Mouse (Mus musculus): ENCODE data around the gene Lrrc20. TPM values are rescaled to one million over a fixed set of nuclear protein-coding genes. Genes with fewer than 3 reads are reported as not detected.

The Lrrc20 gene
- 10.3 and 15.8 TPM in 2 replicates for polyA plus RNA-seq (2012)

DNA sequence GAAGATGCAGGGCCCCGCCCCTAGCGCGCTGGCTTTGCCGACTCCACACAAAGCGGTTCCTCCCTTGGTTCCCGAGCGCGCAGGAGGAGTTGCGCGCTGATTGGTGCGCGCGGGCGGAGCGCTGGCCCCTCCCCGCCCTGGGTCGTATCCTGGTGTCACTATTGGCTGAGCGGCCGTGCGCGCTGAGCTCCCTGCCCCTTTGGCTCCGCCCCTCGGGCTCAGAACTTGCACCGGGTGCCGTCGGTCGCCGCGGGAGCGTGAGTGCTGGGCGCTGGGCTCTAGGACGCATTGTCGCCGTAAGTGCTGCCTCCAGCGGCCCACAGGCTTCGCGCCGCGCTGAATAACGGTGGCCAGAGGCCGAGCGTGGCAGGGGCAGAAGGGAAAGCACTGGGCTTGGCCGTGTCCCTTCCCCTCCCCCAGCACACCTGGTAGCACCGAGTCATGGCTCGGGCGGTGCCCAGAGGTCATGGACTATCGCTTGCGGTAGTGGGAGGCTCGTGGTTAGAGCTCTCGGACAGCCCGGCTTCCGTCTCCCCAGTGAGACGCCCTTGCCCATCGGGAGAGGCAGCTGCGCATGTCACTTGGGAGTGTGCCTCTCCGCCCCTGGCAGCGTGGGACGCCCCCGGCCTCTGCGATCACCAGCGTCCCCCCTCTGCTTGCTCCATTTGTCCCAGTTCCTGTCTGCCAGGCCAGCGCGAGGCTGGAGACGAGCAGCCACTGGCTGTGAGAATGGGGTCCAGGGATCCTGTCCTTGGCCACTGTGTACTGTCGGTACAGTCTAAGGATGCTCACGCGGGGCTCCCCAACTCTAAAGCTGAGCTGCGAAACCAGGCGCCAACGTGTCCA is at the start of gene Lrrc20:
TSS of gene Lrrc20 (plus strand) at position 208 of the 846 bp plus-strand sequence.
- TF ChIP-seq GATA1 (IDR thresholded peaks at IDR 0.05; ENCODE audit: low read length), result no peak

DNA sequence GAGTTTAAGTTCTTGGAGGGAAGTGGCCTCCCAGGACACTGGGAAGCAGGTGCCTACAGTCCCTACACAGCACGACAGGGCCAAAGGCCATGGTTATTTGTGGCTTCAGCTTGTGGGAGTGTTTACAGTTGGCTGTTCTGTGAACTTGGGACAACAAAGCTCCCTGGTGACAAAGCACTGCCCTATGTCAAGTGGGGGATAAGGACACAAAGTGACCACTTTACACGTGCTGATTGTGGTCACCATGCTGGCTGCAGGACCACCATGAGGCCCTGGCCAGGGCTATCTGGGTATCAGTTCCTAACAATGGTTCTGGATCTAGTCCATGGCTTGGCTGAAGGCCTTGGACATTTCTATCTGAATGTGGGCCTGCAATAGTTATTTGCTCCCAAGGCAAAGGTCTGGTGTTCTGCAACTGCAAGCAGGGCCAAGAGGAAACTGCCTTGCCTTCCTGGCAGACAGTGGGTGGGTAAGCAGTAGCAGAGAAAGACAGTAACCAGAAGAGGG is 49.3 kb upstream of the Lrrc20 start:
- no peak for TF ChIP-seq GATA1 (IDR thresholded peaks at IDR 0.05; ENCODE audit: low read length)

DNA sequence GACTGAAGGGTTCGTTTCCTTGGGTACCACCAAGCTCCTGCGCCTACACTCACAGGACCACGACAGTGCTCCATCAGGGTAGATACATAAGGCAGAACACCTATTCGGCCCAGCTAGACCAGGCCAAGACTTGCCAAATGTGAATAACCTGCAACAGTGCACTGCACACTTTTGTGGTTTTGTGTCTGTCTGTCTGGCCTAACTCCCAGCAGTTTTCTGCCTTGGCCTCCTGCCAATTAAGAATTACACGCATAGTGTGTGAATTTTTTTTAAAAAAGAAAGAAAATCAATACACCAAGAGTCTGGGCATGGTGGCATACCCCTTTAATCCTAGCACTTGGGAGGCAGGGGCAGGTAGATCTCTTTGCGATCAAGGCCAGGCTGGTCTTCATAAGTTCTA is 47.6 kb upstream of the Lrrc20 start:
- no peak for TF ChIP-seq GATA1 (IDR thresholded peaks at IDR 0.05; ENCODE audit: low read length)

DNA sequence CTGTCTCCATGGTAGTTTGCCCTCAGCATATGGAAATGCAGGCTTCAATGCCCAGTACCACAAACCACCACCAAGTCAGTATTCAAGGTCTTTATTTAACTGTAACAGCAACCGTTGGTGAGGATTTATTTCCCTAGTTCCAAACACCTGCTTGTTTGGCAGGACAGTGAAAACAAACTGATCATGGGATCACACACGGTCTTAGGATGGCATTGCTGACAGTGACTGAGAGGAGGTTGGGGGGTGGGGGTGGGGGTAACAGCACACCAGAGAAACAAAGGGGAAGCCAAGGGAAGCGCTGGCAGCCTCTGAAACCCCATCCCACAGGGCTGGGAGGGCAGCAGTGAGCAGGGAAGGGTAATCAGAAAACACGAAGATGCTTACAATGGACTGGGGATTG is 47.2 kb upstream of the Lrrc20 start:
- TF ChIP-seq GATA1 (IDR thresholded peaks at IDR 0.05; ENCODE audit: low read length), result no peak

DNA sequence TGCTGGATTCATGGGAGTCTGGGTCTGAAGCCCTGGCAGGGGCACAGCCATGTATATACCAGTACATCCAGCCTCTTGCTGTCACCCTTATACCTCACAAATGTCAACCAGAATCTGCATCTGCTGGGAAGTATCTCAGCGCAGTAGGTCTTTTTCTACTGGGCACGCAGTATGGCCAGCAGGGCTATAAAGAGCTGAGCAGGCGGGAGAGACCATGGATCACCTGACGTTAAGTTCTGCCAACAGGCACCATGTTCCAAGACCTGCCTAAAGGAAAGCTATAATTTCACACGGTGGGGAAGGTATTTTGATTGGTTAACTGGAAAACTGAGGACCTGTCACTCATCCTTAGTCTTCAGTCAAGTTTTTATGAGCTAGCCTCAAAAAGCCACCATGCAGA is 46.6 kb upstream of the Lrrc20 start:
- no peak for TF ChIP-seq GATA1 (IDR thresholded peaks at IDR 0.05; ENCODE audit: low read length)

DNA sequence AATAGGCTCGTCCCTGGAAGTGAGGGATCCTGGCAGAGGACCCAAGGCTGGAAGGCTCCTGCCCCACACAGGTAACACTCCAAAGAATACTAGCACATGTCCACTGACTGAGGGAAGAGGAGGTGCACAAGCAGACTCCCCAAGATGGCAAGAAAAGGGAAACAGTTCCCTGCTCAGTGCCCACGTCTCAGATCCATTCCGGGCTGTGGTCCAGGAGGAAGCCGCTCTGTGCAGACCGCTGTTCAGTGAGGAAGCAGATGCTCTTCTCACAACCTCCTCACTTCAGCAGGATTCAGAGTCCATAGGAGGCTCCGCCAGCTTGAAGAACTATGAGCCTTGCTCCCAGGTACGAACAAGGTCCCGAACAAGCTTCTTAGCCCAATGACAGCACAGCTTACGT is 44.2 kb upstream of the Lrrc20 start:
- no peak for TF ChIP-seq GATA1 (IDR thresholded peaks at IDR 0.05; ENCODE audit: low read length)

DNA sequence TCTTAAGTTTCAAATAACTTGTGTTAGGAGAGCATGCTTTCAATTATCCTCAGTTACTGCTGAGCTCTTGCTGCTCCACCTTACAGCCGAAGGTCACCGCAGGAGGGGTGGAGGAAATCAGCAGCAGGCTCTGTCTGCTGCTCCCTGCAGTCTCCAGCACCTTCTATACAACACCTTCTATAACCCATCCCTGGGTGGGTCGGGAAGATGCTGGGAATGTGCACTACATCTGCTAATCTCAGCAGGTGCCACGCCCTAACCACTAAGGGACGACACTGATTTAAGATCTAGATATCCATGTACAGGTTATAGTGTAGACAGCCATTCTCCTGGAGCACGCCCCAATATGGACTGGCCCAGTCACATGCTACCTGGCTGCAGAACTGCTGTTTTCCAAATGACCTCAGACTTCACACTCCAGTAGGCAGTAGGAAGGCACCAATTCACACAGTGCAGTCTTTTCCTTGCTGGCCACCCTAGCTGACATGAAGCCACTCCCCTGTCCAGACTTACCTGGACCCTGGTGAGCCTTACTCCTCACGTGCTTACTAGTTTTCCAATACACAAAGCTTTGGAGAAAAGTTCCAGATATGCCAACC is 35.3 kb upstream of the Lrrc20 start:
- TF ChIP-seq GATA1 (IDR thresholded peaks at IDR 0.05; ENCODE audit: low read length), result no peak

DNA sequence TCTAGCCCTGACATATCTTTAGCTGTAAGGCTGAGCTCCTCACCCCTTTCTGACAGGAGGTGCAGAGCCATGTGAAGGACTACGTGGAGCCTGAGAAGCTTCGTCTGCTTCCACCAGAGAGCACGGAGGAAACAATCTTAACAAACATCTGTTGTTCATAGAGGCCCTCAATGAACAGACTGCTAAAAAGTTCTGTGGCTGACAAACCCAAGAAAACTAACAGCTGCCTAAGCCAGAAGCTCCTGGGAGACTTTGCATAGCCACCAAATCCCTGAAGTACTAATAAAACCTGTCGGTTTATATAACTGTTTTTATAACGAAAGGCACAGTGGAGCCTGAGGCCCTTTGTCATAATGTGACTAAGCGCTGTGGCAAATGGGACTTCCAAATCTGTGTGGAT is 32.1 kb upstream of the Lrrc20 start:
- no peak for TF ChIP-seq GATA1 (IDR thresholded peaks at IDR 0.05; ENCODE audit: low read length)

DNA sequence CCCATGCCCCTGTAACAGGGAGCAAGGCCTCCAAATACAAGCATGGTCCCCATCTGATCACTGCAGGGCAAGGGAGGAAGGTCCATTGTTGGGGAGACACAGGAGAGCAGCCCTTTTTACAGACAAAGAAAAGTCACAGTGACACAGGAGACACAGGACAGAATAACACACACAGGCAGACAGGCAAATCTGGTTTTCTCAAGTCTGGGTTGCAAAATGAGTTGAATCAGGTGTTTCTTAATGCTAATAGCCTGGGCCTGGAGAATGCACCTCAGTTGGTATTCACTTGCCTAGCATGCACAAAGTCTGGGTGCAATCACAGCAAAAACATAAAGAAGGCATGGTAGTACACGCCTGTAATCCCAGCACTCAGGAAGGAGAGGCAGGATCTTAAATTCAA is 31.7 kb upstream of the Lrrc20 start:
- no peak for TF ChIP-seq GATA1 (IDR thresholded peaks at IDR 0.05; ENCODE audit: low read length)

DNA sequence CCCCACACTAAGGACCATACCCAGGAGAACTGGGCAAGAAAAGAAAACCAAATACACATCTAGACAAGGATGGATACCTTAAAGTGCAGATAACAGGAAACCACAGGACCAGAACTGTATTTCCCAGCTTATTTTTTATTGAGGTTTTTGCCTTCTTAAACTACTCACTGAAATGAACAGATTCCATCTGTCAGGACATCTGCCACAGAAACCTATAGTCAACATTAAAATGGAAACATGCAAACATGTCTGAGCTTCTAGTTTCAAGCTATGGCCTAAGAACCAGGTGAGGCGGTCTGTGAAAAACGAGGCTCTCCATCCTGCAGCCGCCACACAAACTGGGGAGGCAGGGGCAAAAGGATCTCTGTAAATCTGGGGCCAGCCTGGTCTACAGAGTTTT is 30.6 kb upstream of the Lrrc20 start:
- no peak for TF ChIP-seq GATA1 (IDR thresholded peaks at IDR 0.05; ENCODE audit: low read length)

DNA sequence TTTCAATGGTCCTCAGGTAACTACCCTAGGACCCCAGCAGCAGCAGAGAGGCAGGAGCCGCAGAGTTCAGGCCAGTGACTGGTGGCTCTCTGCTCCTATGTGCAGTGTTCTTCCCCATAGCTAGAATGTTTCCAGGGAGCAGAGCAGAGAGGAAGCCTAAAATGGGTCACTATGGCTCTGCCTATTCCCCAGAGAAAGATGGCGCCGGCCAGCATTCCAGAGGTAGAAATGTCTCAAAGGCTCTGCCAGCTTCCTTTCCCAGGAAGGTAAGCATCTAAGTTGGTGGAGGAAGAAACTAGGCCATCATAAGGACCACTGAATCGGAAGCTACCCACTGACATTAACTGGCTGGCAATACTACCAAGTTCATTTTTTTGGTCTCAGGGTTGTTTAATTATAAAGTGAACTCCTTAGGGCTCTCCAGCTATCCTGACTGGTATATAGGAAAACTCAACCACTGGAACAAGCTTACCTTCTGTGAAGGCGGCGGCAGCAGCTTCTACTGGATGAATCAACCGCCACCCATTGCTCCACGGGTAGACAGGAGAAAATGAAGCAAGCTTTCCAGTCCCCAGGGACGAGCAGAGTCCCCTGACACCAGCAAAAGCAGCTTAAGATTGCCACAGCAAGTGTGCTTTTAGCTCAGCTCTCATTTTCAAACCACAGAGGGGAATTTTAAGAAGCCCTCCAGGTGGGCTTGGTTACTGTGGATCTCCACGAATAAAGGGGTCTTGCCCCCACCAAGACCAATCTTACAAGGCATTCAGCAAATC is 27.8 kb upstream of the Lrrc20 start:
- no peak for TF ChIP-seq GATA1 (IDR thresholded peaks at IDR 0.05; ENCODE audit: low read length)

DNA sequence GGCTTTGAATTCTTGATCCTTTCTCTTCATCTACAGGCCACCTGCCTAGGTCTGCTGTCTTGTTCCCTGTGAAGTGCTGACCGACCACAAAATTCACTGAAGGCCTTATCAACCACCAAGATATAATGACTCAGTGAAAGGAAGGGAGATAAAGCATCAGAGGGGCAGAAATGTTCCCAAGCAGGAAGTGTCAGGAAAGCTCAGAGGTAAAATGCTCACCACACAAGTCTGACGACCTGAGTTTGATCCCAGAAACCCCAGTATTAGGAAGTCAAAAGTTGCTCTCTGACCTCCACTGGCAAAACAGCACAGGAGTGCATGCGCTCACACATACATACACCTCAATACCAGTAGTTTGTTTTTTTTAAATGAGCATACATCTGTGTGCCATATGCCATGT is 26.8 kb upstream of the Lrrc20 start:
- no peak for TF ChIP-seq GATA1 (IDR thresholded peaks at IDR 0.05; ENCODE audit: low read length)

DNA sequence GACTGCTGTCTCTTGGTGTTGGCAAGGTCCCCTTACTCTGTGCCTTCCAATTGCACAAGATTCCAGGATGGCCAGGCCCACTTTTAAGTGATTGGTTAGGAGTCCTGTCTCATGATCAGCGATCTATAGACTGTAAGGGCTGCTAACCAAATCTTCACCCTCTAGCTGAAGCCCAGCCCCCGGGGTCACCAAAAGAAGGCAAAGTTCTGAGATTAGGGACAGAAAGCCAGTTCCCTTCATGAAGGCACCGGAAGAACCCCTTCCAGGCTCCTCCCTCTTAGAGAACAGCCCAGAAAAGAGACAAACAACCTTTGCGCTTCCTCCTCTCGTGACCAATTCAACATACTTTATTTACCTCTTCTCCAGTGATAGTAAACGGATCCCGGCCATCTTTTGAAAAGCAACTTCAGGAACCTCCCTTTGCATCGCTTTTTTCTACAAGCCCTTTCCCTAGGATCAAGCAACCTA is 24.1 kb upstream of the Lrrc20 start:
- no peak for TF ChIP-seq GATA1 (IDR thresholded peaks at IDR 0.05; ENCODE audit: low read length)

DNA sequence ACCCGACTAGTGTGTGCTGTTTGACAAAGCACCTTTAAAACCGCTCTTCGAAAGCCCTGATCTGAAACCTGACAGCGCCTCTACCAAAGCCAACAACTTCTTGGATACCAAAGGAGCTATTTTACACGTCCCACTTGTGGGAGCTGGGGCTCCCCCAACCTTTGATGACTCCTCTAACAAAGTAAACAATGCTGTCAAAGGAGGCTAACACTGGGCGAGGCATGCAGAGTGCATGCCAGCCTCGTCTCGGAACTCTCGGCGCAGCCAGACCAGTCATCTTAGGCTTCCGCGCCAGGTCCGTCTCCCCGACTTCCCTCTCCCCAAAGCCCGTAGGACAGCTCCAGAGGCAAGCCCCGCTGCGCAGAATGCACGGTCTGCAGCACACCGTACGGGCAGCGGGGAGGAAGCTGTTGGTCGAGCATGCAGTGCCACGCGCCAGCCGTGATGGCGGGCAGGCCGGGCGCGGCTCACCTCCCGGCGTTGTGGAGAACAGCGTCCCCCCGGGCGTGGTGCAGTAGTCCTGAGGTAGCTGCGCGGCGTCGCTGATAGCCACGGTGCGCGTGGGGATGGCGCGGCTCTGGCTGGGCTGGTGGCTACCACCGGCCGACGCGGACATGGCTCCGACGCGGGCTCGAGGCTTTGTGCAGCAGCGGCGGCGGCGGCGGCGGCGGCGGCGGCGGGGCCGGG is 23.5 kb upstream of the Lrrc20 start:
- TF ChIP-seq GATA1 (IDR thresholded peaks at IDR 0.05; ENCODE audit: low read length), result no peak

DNA sequence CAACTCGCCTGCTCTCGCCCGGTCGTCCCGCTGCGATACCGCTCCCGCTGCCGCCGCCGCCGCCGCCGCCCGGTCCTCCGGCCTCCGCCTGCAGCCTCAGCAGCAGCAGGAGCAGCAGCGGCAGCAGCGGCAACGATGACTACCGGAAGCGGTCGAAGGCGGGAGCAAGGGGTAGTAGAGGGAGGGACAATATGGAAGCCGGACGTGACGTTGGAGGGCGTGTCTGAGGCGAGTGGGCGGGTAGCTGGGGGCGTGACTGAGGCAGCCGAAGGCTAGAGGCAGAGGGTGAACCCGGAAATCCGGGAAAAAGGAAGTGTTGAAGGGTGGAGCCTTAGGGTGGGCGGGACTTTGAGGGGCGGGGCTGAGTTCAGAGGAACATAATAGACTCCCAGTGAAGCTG is 23.0 kb upstream of the Lrrc20 start, which contains the start of gene Eif4ebp2:
TSS of gene Eif4ebp2 (minus strand) at position 17 of the 400 bp plus-strand sequence.
- TF ChIP-seq GATA1 (IDR thresholded peaks at IDR 0.05; ENCODE audit: low read length), result no peak

Data from G1E-ER4 (cell line).